Mouse (Mus musculus): Measurements from ENCODE around the gene Gpn2. TPM values are rescaled to one million over a fixed set of nuclear protein-coding genes. Genes with fewer than 3 reads are reported as not detected.

Gpn2 gene
- polyA plus RNA-seq, 1 experiment from 2014 or later: 16.1 TPM

GRCm38 (mm10) chr4:133622161-133622695 lies 38.1 kb downstream of the Gpn2 start:
- WGBS: 77% methylated on average over 10 of the region's 11 CpGs
- Histone ChIP-seq H3K27ac (ENCODE audit: low read depth, low read length) (no peak overlapping the region), H3K4me1 (replicated peaks; ENCODE audit: control insufficient read depth, insufficient read depth, low read length) (peaks cover 4% of the 10 kb centered on the region; the same call in 1 of the 2 replicates), H3K9ac (ENCODE audit: low read depth, low read length) (no peak overlapping the region), H3K9me3 (ENCODE audit: control insufficient read depth) (no peaks in the 10 kb centered on the region), H3K36me3 (ENCODE audit: control insufficient read depth, insufficient read depth) (peaks cover 21% of the 10 kb centered on the region; the same call in 1 of the 2 replicates), H3K4me3 (ENCODE audit: low read depth, low read length) (no peak overlapping the region), H3K4me2 (replicated peaks; ENCODE audit: low read depth) (no peak overlapping the region), H3K27me3 (replicated peaks; ENCODE audit: control insufficient read depth, insufficient read depth, low read length) (no peaks in the 10 kb centered on the region)
- ATAC-seq: no peak
- no peak for TF ChIP-seq CTCF (IDR thresholded peaks at IDR 0.05; ENCODE audit: low read depth)

- no peaks in the 10 kb centered on the region for H3K9me3 ChIP-seq (ENCODE audit: control insufficient read depth)
- 85% methylated on average over 7 of the region's 7 CpGs for WGBS
- peaks cover under 1% of the 10 kb centered on the region; the same call in 1 of the 2 replicates for H3K4me1 ChIP-seq (replicated peaks; ENCODE audit: control insufficient read depth, insufficient read depth, low read length)
- H3K9ac ChIP-seq (ENCODE audit: low read depth, low read length): no peak overlapping the region
- H3K4me3 ChIP-seq (ENCODE audit: low read depth, low read length): no peak overlapping the region
- H3K27ac ChIP-seq (ENCODE audit: low read depth, low read length): no peak overlapping the region
- no peaks in the 10 kb centered on the region for H3K27me3 ChIP-seq (replicated peaks; ENCODE audit: control insufficient read depth, insufficient read depth, low read length)
- no peak for ATAC-seq
- no peak for TF ChIP-seq CTCF (IDR thresholded peaks at IDR 0.05; ENCODE audit: low read depth)
- H3K36me3 ChIP-seq (ENCODE audit: control insufficient read depth, insufficient read depth): peaks cover 21% of the 10 kb centered on the region; the same call in 1 of the 2 replicates
- H3K4me2 ChIP-seq (replicated peaks; ENCODE audit: low read depth): no peak overlapping the region
Measured at GRCm38 (mm10) chr4:133624830-133625229, 40.7 kb downstream of the Gpn2 start.

GRCm38 (mm10) chr4:133625621-133626071 lies 41.5 kb downstream of the Gpn2 start:
- Histone ChIP-seq H3K9me3 (ENCODE audit: control insufficient read depth) (no peaks in the 10 kb centered on the region), H3K4me1 (replicated peaks; ENCODE audit: control insufficient read depth, insufficient read depth, low read length) (no peaks in the 10 kb centered on the region), H3K36me3 (ENCODE audit: control insufficient read depth, insufficient read depth) (peaks cover 21% of the 10 kb centered on the region; the same call in 1 of the 2 replicates), H3K4me2 (replicated peaks; ENCODE audit: low read depth) (no peak overlapping the region), H3K9ac (ENCODE audit: low read depth, low read length) (no peak overlapping the region), H3K27ac (ENCODE audit: low read depth, low read length) (peak overlapping the region; percentile 41; the same call in 1 of the 2 replicates), H3K27me3 (replicated peaks; ENCODE audit: control insufficient read depth, insufficient read depth, low read length) (no peaks in the 10 kb centered on the region), H3K4me3 (ENCODE audit: low read depth, low read length) (no peak overlapping the region)
- TF ChIP-seq CTCF (IDR thresholded peaks at IDR 0.05; ENCODE audit: low read depth): no peak
- ATAC-seq: 0 out of 2 replicates have a peak, but pooled peaks have one; percentile 49
- WGBS: 63% methylated on average over 11 of the region's 11 CpGs

GRCm38 (mm10) chr4:133626221-133626620 lies 42.1 kb downstream of the Gpn2 start:
- 72% methylated on average over 5 of the region's 5 CpGs for WGBS

GRCm38 (mm10) chr4:133626621-133627020 lies 42.5 kb downstream of the Gpn2 start:
- H3K4me1 ChIP-seq (replicated peaks; ENCODE audit: control insufficient read depth, insufficient read depth, low read length): no peaks in the 10 kb centered on the region
- WGBS: 90% methylated on average over 9 of the region's 9 CpGs
- H3K27me3 ChIP-seq (replicated peaks; ENCODE audit: control insufficient read depth, insufficient read depth, low read length): no peaks in the 10 kb centered on the region
- no peak overlapping the region for H3K9ac ChIP-seq (ENCODE audit: low read depth, low read length)
- no peak overlapping the region for H3K4me3 ChIP-seq (ENCODE audit: low read depth, low read length)
- no peak for ATAC-seq
- H3K36me3 ChIP-seq (ENCODE audit: control insufficient read depth, insufficient read depth): peaks cover 21% of the 10 kb centered on the region; the same call in 1 of the 2 replicates
- no peaks in the 10 kb centered on the region for H3K9me3 ChIP-seq (ENCODE audit: control insufficient read depth)
- H3K4me2 ChIP-seq (replicated peaks; ENCODE audit: low read depth): no peak overlapping the region
- no peak overlapping the region for H3K27ac ChIP-seq (ENCODE audit: low read depth, low read length)
- no peak for TF ChIP-seq CTCF (IDR thresholded peaks at IDR 0.05; ENCODE audit: low read depth)

More at GRCm38 (mm10) chr4:133626221-133626620, 42.1 kb downstream of the Gpn2 start:
- no peak for TF ChIP-seq CTCF (IDR thresholded peaks at IDR 0.05; ENCODE audit: low read depth)
- Histone ChIP-seq H3K27ac (ENCODE audit: low read depth, low read length) (peak overlapping the region; percentile 41; the same call in 1 of the 2 replicates), H3K36me3 (ENCODE audit: control insufficient read depth, insufficient read depth) (peaks cover 21% of the 10 kb centered on the region; the same call in 1 of the 2 replicates), H3K9ac (ENCODE audit: low read depth, low read length) (no peak overlapping the region), H3K9me3 (ENCODE audit: control insufficient read depth) (no peaks in the 10 kb centered on the region), H3K4me2 (replicated peaks; ENCODE audit: low read depth) (no peak overlapping the region), H3K4me1 (replicated peaks; ENCODE audit: control insufficient read depth, insufficient read depth, low read length) (no peaks in the 10 kb centered on the region), H3K27me3 (replicated peaks; ENCODE audit: control insufficient read depth, insufficient read depth, low read length) (no peaks in the 10 kb centered on the region), H3K4me3 (ENCODE audit: low read depth, low read length) (no peak overlapping the region)
- ATAC-seq: no peak

- H3K4me1 ChIP-seq (replicated peaks; ENCODE audit: control insufficient read depth, insufficient read depth, low read length): no peaks in the 10 kb centered on the region
- 94% methylated on average over 14 of the region's 14 CpGs for WGBS
- H3K27me3 ChIP-seq (replicated peaks; ENCODE audit: control insufficient read depth, insufficient read depth, low read length): no peaks in the 10 kb centered on the region
- no peak for ATAC-seq
- H3K4me2 ChIP-seq (replicated peaks; ENCODE audit: low read depth): no peak overlapping the region
- no peak overlapping the region for H3K27ac ChIP-seq (ENCODE audit: low read depth, low read length)
- no peak overlapping the region for H3K9ac ChIP-seq (ENCODE audit: low read depth, low read length)
- H3K4me3 ChIP-seq (ENCODE audit: low read depth, low read length): no peak overlapping the region
- no peaks in the 10 kb centered on the region for H3K9me3 ChIP-seq (ENCODE audit: control insufficient read depth)
- peaks cover 21% of the 10 kb centered on the region; the same call in 1 of the 2 replicates for H3K36me3 ChIP-seq (ENCODE audit: control insufficient read depth, insufficient read depth)
- no peak for TF ChIP-seq CTCF (IDR thresholded peaks at IDR 0.05; ENCODE audit: low read depth)
Measured at GRCm38 (mm10) chr4:133627039-133627438, 42.9 kb downstream of the Gpn2 start.

All from intestine, postnatal 0 days (tissue).